Mouse (Mus musculus): ENCODE results near the gene Psmg3.

Gene Psmg3

DNA sequence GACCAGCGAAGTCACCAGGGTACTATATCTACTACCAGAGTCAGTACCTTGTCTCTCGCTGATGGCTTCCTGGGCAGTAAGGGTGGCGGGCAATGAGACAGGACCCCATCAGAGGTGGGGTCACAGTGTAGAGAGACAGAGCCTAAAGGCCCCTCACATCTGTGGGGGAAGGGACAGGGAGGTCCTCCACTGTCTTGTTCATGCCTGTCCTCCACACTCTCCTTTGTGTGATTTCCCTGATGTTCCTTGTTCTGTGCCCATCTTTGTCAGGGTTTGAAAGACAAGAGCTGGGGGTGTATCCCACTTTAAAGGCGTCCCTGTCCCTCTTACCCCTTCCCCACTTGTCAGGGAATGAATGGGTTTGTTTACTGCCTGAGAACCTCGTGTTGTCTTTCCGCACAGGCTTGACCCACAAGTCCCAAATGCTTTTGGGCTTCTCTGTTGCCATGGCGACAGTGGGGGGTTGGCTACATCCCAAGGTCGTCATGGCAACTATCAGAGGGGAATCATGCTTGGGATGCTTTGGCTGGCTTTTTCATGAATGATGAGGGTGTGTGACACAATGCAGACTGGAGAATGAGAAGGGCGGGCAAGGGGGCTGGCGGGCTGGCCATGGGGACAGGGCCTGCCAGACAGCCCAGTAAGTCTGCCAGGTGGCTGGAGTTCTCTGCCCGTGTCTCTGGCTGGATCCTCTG is 29.1 kb downstream of the Psmg3 start:
- in situ Hi-C loops (cut with MboI; ENCODE audit: unreplicated experiment in 2 of 2), result loop anchor here in 1 of 2 experiments (25.0 kb wide), 1 partner anchor 1635 kb away; the partner anchor contains the start of genes Ap4m1, Cops6, Mcm7 and Zfp113

DNA sequence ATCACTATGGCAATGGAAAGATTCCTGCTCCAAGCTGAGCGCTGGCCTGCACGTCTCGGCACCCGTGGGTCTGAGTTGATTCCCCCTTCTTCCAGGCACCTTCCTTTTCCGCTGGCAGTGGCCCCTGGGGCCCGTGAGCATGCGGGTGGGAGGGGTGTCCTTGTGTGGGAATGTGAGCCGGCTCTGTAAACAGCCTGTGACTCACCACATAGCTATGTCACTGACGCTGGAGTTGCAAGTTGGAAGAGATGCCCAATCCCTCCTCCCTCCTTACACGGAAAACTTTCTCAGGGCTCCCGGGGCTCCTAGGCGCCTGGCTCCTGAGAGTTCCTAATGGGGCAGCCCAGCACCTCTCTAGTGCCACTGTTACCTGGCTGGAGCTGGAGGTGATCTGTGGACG is 29.8 kb downstream of the Psmg3 start:
- in situ Hi-C loops (cut with MboI; ENCODE audit: unreplicated experiment in 2 of 2), result loop anchor here in 1 of 2 experiments (25.0 kb wide), 1 partner anchor 1635 kb away; the partner anchor contains the start of genes Ap4m1, Cops6, Mcm7 and Zfp113

DNA sequence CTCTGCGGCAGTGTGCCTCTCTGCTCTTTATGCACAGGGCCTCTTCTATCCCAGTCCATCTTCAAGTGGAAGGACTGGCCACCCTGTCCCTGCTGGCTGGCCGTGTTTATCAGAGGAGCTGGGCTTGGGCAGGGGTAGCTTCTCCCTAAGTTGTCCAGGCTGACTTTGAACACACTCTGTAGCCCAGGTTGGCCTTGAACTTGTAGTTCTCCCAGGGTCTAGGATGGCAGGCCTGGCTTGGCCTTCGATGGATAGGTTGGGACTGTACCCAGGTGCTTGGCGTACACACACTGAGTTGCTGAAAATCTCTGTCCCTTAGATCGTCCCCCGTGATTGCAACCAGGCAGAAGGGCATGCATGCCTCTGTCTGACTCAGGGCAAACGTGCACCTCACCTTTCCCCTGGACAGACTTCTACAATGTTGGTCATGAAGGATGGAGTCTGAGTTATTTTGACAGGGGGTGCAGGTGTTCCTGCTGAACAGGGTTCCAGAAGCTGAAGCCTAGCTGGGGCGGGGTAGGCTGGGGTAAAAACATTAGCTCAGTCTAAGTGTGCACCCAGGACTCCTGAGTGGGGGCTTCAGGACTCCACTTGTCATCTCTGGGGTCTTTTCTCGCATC is 30.6 kb downstream of the Psmg3 start:
- in situ Hi-C loops (cut with MboI; ENCODE audit: unreplicated experiment in 2 of 2), result loop anchor here in 1 of 2 experiments (25.0 kb wide), 1 partner anchor 1634 kb away; the partner anchor contains the start of genes Ap4m1, Cops6, Mcm7 and Zfp113

DNA sequence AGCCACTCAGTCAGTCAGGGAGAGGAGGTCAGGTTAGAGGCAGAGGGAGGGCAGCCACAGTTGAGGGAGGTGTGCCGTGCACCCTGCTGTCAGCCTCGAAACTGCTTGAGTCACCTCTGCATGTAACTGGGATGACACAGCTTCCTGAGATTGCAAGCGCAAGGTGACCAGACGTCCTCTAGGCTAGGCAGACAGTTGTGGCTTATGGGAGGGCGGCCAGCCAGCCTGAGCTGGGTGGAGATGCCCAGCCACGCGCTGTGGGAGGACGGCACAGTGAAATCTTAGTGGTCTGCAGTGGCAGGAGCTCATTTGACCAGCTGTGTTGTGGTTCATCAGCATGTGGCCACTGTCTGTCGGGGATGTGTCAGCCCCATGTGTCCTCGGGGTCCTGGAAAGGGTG is 31.7 kb downstream of the Psmg3 start:
- in situ Hi-C loops (cut with MboI; ENCODE audit: unreplicated experiment in 2 of 2), result loop anchor here in 1 of 2 experiments (25.0 kb wide), 1 partner anchor 1633 kb away; the partner anchor contains the start of genes Ap4m1, Cops6, Mcm7 and Zfp113

DNA sequence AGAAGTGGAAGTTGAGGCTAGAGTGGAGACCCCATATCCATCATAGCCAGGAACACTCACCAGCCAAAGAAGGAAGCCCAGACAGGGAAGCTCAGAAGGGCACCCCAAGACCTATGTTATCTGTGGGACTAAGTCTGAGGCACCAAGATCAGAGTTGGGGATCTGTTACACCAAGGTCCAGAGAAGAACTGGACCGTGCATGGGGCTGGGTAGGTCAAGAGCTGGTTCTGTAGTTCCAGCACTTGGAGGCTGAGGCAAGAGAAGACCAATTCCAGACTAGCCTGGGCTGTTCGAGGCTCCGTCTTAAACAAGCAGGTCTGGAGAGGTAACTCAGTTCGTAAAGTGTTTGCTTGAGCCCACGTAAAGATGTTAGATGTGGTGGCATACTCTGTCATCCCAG is 32.5 kb downstream of the Psmg3 start:
- in situ Hi-C loops (cut with MboI; ENCODE audit: unreplicated experiment in 2 of 2), result loop anchor here in 1 of 2 experiments (25.0 kb wide), 1 partner anchor 1632 kb away; the partner anchor contains the start of genes Ap4m1, Cops6, Mcm7 and Zfp113

DNA sequence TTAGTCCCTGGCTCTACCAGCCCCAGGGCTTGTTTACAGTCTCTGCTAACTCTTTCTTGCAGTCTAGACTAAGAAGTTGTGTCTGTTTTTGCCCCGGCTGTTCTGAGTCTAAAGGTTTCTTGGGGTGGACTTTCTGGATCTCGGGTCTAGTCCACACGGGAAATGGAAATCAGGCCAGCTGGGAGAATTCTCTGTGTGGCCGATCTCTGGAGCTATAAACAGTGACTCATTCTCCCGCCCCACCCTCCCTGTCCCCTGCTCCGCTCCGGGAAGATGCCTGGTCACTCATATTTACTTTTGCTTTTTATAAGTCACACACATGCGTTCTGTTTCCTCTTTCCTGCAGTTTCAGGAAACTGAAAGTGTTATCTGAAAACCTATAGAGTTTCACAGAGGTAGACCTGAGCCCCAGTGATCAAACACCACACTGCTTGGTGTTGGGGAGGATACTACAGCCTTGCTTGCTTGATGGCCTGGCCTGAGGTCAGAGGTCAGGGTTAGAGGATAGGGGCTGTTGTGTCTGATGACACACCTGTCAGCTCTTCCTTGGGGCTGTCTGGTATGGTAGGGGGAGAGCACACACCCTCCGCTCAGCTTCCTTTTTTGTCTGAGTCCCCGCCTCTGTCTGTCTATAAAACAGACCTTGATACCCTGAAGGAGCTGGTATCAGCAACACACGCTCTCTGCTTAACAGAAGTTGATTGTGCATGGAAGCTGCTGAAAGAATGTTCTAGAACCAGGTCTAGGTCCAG is 33.2 kb downstream of the Psmg3 start:
- in situ Hi-C loops (cut with MboI; ENCODE audit: unreplicated experiment in 2 of 2), result loop anchor here in 1 of 2 experiments (25.0 kb wide), 1 partner anchor 1631 kb away; the partner anchor contains the start of genes Ap4m1, Cops6, Mcm7 and Zfp113

DNA sequence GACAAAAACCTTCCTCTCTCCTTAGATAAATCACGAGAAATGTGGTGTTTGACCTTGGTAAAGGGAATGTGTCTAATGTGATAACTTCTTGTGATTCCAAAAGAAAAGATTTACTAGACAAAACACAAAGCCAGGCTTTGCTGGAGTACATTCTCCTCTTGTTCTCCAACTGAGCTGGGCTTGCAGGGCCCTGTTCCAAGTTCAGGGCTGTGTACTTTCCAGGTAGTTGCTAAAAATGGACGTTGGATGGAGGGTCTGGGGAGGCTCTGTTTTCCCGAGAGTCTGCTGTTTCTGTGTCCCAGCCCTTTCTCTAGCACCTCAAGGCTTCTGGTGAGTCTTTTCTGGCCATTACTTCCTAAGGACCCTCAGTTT is 33.7 kb downstream of the Psmg3 start:
- in situ Hi-C loops (cut with MboI; ENCODE audit: unreplicated experiment in 2 of 2), result loop anchor here in 1 of 2 experiments (25.0 kb wide), 1 partner anchor 1631 kb away; the partner anchor contains the start of genes Ap4m1, Cops6, Mcm7 and Zfp113

DNA sequence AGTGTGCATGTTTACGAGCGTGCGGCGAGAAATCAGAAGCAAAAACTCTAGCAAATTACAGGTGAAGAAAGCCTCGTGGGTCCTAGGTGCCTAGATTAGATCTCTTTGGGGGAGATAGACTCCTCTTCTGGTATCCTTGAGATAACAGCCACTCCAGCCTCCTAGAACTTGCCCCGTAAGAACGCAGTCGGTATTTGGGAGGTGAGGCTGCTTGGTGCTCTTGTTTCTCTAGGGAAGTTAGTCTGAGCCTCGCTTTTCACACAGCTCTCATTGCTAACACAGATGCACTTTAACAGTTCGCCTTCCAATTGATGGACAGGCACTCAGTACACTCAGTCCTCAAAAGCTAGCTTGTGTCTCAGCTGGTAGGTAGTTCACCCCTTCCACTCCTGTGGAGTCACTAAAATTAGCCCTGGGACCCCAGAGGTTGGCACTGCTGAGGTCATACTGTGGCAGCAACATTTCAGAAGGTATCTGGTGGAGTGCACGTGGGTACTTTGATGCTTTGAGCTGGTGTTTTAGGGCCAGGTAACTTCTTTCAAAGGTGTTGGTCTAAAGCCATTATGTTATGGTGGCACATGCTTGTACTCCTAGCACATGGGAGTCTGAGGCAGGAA is 34.4 kb downstream of the Psmg3 start:
- in situ Hi-C loops (cut with MboI; ENCODE audit: unreplicated experiment in 2 of 2), result loop anchor here in 1 of 2 experiments (25.0 kb wide), 1 partner anchor 1630 kb away; the partner anchor contains the start of genes Ap4m1, Cops6, Mcm7 and Zfp113

DNA sequence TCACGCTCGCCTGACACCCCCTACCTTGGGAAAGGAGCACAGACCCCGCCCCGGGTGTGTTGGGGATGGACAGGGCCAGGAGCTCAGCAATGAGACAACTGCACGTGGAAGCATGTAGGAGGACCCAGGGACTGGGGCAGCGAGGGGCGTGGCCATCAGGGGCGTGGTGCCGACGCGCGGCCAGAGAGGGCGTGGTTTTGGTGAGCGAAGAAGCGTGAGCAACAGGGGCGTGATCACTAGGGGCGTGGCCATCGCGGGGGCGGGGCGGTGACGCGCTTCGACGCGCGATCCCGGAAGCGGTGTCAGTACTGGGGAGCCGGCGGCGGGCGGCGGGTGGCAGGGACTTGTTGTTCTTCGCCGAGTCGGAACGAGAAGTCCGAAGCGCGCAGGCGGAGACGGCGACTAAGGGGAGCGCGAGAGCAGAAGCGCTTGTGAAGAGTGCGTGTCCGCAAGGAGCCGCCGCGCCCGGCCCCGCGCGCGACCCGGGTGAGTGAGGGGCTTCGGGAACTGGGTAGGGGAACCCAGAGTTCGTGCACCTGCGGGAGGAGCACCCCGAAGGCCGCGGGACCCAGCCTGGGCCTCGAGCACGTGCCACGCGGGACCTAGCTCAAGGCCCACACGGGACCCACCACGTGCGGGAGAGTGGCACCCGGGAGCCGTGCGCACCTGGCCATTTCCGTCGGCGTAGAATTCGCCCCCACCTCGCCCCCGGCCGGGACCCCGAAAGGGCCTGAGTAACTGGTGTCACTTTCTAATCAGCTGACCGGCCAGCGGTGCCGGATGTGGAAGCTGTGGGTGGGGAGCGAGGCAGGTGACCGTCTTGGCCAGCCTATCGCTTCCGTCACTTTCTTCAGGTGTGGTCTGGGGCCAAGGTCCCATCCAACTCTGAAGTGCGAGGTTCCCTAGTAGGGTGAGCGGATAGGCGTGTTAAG is 35.2 kb downstream of the Psmg3 start, which contains the start of gene Mafk:
Gene Mafk, plus strand, starts transcription at position 287 of the 932 bp plus-strand sequence.
- in situ Hi-C loops (cut with MboI; ENCODE audit: unreplicated experiment in 2 of 2), result loop anchor here in 1 of 2 experiments (25.0 kb wide), 1 partner anchor 1629 kb away; the partner anchor contains the start of genes Ap4m1, Cops6, Mcm7 and Zfp113

DNA sequence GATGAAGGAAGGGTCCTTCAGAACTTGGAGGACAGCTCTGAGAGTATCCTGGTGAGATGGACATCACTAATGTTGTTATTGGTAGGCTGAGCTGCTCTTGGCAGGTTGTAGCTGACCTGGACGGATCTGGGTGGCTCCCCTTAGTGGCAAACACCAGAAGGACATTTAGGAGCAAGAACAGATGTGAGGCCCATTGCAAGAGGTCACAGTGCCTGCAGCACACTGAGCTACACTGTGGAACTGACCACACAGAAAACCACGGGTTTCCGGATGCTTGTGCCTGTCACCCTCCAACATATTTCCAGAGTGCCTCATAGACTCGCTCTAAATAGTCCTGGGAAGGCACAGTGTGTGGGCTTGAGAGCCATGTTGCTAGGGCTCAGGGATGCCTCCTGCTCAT is 37.2 kb downstream of the Psmg3 start:
- in situ Hi-C loops (cut with MboI; ENCODE audit: unreplicated experiment in 2 of 2), result loop anchor here in 1 of 2 experiments (25.0 kb wide), 1 partner anchor 1627 kb away; the partner anchor contains the start of genes Ap4m1, Cops6, Mcm7 and Zfp113

DNA sequence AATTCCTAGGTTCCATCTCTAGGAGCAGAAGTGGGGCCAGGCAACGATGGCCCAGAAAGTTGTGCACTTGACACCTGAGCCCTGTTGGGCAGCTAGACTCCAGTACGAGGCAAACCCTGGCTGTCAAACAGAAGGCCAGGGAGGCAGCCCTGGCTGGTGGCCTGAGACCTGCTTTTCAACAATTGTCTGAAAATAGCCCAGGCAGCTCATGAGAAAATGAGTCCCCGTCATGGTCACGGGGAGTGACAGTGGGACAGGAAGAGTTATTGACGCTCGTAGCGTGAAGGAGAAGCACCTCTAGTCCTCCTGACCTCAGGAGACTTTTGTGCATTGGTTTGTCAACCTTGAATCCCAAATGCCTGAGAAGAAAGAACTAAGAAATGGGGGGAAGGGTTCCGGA is 45.3 kb downstream of the Psmg3 start:
- in situ Hi-C loops (cut with MboI; ENCODE audit: unreplicated experiment in 2 of 2), result loop anchor here in 1 of 2 experiments (25.0 kb wide), 1 partner anchor 1619 kb away; the partner anchor contains the start of genes Ap4m1, Cops6, Mcm7 and Zfp113

DNA sequence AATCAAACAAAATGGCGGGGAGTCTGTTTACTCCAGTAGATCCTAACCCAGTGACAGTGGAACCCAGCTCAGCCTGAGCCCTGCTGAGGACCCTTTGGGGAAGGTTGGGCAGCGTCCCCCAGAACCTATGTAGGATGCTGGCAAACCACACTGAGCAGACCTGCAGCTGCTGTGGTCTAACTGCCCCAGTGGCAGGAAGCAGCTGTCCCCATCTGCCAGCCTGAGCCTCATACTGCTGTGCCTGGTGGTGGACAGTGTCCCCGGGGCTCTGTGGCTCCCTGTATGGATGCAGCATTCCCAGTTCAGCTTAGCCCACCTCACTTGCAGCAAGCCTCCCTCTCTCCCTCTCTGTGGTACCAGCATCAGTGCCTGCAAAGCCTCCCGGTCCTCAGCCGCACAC is 49.7 kb downstream of the Psmg3 start:
- in situ Hi-C loops (cut with MboI; ENCODE audit: unreplicated experiment in 2 of 2), result loop anchor here (5.0 to 25.0 kb wide), 4 partner anchors 40 to 1615 kb away; partner anchors contain the start of genes Ap4m1 (in 1 of the 2), Cops6 (in 1 of the 2), Gm26938 (in 1 of the 2) and Mcm7 (in 1 of the 2)

DNA sequence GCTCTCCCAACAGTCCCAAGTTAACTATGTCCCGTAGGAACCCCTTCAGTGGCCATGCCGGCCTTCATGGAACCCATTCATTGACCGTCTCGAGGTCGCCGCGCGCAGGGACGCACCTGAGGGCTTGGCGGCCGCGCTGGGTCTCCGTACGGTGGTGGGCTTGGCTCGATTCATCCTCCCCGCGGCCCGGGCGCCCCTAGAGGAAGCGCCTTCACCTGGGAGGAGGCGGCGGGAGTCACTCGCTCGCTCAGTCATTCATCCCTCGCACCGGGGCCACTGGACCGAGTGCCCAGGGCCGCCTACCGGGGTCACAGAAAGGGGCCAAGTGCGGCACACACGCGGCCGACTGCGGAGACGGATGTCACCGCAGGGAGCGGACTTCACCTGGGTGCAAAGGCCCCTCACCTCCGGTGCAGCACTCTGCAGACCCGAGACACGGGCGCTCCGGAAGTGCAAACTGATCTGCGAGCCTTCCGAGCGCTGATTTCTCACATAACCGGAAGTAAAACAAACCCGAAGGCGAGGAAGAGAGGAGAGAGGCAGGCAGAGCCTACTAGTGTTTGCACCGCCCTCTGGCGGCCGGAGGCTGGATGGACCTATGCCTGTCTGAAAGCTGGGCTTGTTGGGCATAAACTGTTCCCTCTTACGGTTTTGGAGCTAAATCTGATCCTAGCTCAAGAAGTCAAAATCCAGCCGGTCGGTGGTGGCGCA is 51.3 kb downstream of the Psmg3 start, which contains the start of gene Ints1:
Gene Ints1, minus strand, starts transcription at position 459 of the 711 bp plus-strand sequence.
- in situ Hi-C loops (cut with MboI; ENCODE audit: unreplicated experiment in 2 of 2), result loop anchor here (5.0 to 25.0 kb wide), 4 partner anchors 42 to 1613 kb away; partner anchors contain the start of genes Ap4m1 (in 1 of the 2), Cops6 (in 1 of the 2), Gm26938 (in 1 of the 2) and Mcm7 (in 1 of the 2)

Measured in v-Abl transformed pro-B cells (cell line).